Mouse (Mus musculus) hindbrain, embryonic 14.5 days (tissue): Measurements from ENCODE around the gene Pik3cd. TPM values are rescaled to one million over a fixed set of nuclear protein-coding genes. Genes with fewer than 3 reads are reported as not detected.

ENCODE experiments used
- ATAC-seq: fragments of 200-750 bp; cut with Nextera tagmentation; 2 replicates; pipeline ENCODE4 v1.8.0; 2017; ENCODE audit warnings: moderate number of reproducible peaks, mild to moderate bottlenecking, moderate TSS enrichment, moderate library complexity; ENCODE audit not compliant: low FRiP score
- DNase-seq: peaks from one replicate; pipeline ENCODE4 v3.0.0-alpha.2; 2015; ENCODE audit warnings: low spot score
- H3K27ac ChIP-seq: fragments of 300-500 bp; sonication (generic); 2 replicates; pipeline ENCODE4 v1.5.1; 2014; ENCODE audit warnings: mild to moderate bottlenecking, moderate library complexity
- H3K27me3 ChIP-seq: fragments of 300-500 bp; sonication (generic); 2 replicates; pipeline ENCODE4 v1.6.1; 2014; ENCODE audit warnings: mild to moderate bottlenecking, low read length, mixed read lengths; ENCODE audit not compliant: control insufficient read depth, insufficient read depth
- H3K36me3 ChIP-seq: fragments of 300-500 bp; sonication (generic); replicated peaks from 2 replicates; pipeline ENCODE4 v1.6.1; 2014; ENCODE audit not compliant: control insufficient read depth, insufficient read depth
- H3K4me1 ChIP-seq: fragments of 300-500 bp; sonication (generic); replicated peaks from 2 replicates; pipeline ENCODE4 v1.6.1; 2014; ENCODE audit warnings: antibody characterized with exemption, low read length, mixed read lengths; ENCODE audit not compliant: control insufficient read depth, insufficient read depth
- H3K4me2 ChIP-seq: fragments of 300-500 bp; sonication (generic); replicated peaks from 2 replicates; pipeline ENCODE4 v1.6.1; 2014; ENCODE audit warnings: mild to moderate bottlenecking, moderate library complexity
- H3K4me3 ChIP-seq: fragments of 300-500 bp; sonication (generic); replicated peaks from 2 replicates; pipeline ENCODE4 v1.5.1; 2014; ENCODE audit warnings: mild to moderate bottlenecking, low read length
- H3K9ac ChIP-seq: fragments of 300-500 bp; sonication (generic); 2 replicates; pipeline ENCODE4 v1.6.1; 2014
- H3K9me3 ChIP-seq: fragments of 300-500 bp; sonication (generic); 2 replicates; pipeline ENCODE4 v1.6.1; 2016; ENCODE audit warnings: low read length; ENCODE audit not compliant: control insufficient read depth
- WGBS: fragments of 180-500 bp; shearing (Covaris S2); extraction: QIAGEN DNeasy Blood & Tissue Kit; methylation state at CpG from one replicate; pipeline ENCODE4 v1.1.7; 2014; 5-methylcytosine and 5-hydroxymethylcytosine counted together
- polyA plus RNA-seq: library from polyadenylated mRNA; unstranded; fragments of >200 nt; fragmentation: Nextera tagmentation; extraction: Ambion mirVana; gene quantifications from 2 replicates; pipeline ENCODE4 v1.2.1, GENCODE M21; 2014

The Pik3cd gene
- polyA plus RNA-seq, 1 experiment from 2014 or later, result 16.5 TPM

- no peaks in the 10 kb centered on the region for H3K27me3 ChIP-seq
- ATAC-seq (no peak), DNase-seq (no peak)
- no peak overlapping the region for H3K4me2 ChIP-seq
- H3K4me3 ChIP-seq, result no peak overlapping the region
- H3K27ac ChIP-seq, result peak overlapping the region; percentile 43; the same call in 1 of the 2 replicates
- H3K36me3 ChIP-seq, result 0 out of 2 replicates have a peak, but pooled peaks cover 1% of the 10 kb centered on the region
- WGBS, result 54% methylated on average over 8 of the region's 8 CpGs
- H3K4me1 ChIP-seq, result peaks cover 36% of the 10 kb centered on the region
- H3K9ac ChIP-seq, result no peak overlapping the region
- peaks cover 4% of the 10 kb centered on the region for H3K9me3 ChIP-seq
Observed at GRCm38 (mm10) chr4:149609256-149610025, 92.9 kb downstream of the Pik3cd start.

DNA sequence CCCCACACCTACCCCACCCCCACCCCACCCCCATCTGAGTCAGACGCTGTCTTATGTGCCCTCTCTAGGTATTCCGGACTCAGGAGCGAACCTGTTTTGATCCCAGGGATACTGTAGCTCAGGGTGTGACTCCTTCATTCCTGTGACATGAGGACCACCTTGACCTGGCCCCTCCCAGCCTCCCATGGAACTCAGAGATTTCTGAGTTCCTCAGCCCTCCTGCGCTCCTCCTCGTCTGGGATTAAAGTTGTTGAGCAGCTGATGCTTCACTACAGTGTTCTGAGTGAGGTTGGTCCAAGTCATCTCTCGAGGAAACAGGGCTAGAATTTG, 94.1 kb downstream of the Pik3cd start:
- Histone ChIP-seq H3K9me3 (peaks cover under 1% of the 10 kb centered on the region; the same call in 1 of the 2 replicates), H3K4me3 (no peak overlapping the region), H3K27me3 (no peaks in the 10 kb centered on the region), H3K4me2 (no peak overlapping the region), H3K4me1 (peaks cover 36% of the 10 kb centered on the region), H3K27ac (no peak overlapping the region), H3K36me3 (no peaks in the 10 kb centered on the region), H3K9ac (no peak overlapping the region)
- ATAC-seq (no peak), DNase-seq (no peak)
- WGBS, result 89% methylated on average over 6 of the region's 6 CpGs

DNA sequence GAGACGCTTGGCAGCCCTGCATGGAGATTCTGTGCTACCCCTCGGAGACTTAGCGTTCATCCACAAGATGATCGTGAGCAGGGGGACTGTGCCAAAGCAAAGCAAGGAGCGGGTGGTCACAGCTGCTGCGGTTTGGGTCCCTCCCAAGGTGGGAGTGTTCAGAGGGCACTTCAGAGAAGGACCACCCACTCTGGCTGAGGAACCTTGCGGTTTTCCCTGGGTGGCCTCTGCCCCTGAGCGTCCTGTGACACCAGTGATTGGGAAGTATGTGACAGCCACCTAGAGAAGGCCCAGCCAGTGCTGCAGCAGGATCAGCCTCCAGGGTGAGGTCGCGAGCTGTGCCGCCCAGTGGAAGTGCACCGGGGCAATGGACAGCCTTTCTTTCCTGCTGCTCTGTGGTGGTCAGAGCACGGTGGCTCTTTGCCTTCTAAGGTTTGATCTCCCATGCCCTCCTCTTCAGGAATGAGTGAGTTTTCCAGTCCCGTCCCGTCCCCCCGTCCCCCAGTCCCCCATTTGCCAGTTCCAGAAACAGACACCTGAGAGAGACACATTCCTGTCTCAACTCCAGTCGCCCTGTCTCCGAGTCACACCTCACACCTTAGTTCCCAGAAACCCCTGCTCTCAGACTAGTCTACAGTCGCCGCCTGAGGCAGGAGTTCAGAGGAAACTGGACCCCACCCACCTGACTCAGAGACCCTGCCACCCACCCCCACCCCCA, 94.6 kb downstream of the Pik3cd start:
- Histone ChIP-seq H3K4me3 (no peak overlapping the region), H3K9me3 (no peaks in the 10 kb centered on the region), H3K9ac (0 out of 2 replicates have a peak overlapping the region, but pooled peaks have one; percentile 2), H3K27ac (no peak overlapping the region), H3K4me1 (peaks cover 36% of the 10 kb centered on the region), H3K4me2 (no peak overlapping the region), H3K36me3 (no peaks in the 10 kb centered on the region), H3K27me3 (no peaks in the 10 kb centered on the region)
- DNase-seq, result no peak
- 0 out of 2 replicates have a peak, but pooled peaks have one; percentile 11 for ATAC-seq
- WGBS, result 62% methylated on average over 20 of the region's 20 CpGs

DNA sequence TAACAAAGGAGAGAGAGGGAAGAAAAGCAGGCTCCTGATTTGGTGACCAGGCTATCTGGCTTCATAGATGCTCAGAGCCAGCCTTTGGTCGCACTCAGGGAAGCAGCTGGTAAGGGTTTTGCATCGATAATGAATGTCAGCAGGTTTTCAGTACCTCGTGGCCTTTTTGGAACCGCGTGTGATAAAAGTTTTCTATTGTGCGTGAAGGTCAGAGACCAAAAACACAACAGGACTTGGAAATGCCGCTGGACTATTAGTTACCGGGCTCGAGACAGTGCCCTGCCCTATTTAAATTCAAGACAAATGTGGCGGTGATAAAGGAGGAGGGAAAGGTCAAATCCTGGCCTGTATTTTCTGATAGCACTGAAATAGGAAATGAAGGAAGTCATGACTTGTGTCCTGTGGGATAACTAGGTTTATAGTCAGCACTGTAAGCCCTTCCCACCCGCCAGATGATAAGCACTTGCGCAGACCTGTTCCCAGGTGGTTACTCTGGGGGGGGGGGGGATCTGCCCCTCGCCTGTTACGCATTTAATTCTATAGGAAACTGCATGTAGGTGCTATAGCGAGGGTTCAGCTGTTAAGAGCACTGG, 95.5 kb downstream of the Pik3cd start:
- Histone ChIP-seq H3K4me3 (no peak overlapping the region), H3K4me1 (peaks cover 39% of the 10 kb centered on the region), H3K27me3 (no peaks in the 10 kb centered on the region), H3K9me3 (no peaks in the 10 kb centered on the region), H3K27ac (no peak overlapping the region), H3K4me2 (no peak overlapping the region), H3K36me3 (no peaks in the 10 kb centered on the region), H3K9ac (peak overlapping the region; percentile 14; the same call in 1 of the 2 replicates)
- 30% methylated on average over 15 of the region's 15 CpGs for WGBS
- ATAC-seq (no peak), DNase-seq (no peak)

- Histone ChIP-seq H3K36me3 (no peaks in the 10 kb centered on the region), H3K9me3 (no peaks in the 10 kb centered on the region), H3K4me3 (no peak overlapping the region), H3K27ac (peak overlapping the region; percentile 49; the same call in 1 of the 2 replicates), H3K27me3 (no peaks in the 10 kb centered on the region), H3K9ac (0 out of 2 replicates have a peak overlapping the region, but pooled peaks have one; percentile 14), H3K4me1 (peaks cover 39% of the 10 kb centered on the region), H3K4me2 (0 out of 2 replicates have a peak overlapping the region, but pooled peaks have one; percentile 9)
- WGBS, result 48% methylated on average over 18 of the region's 18 CpGs
- ATAC-seq, result 0 out of 2 replicates have a peak, but pooled peaks have one; percentile 55
- peak; percentile 50 for DNase-seq
Observed at GRCm38 (mm10) chr4:149606056-149606455, 96.3 kb downstream of the Pik3cd start.

GRCm38 (mm10) chr4:149604518-149604917, 97.9 kb downstream of the Pik3cd start:
- no peak overlapping the region for H3K27ac ChIP-seq
- H3K4me3 ChIP-seq, result no peak overlapping the region
- WGBS, result 80% methylated on average over 3 of the region's 3 CpGs
- no peak overlapping the region for H3K9ac ChIP-seq
- H3K9me3 ChIP-seq, result no peaks in the 10 kb centered on the region
- no peaks in the 10 kb centered on the region for H3K27me3 ChIP-seq
- no peaks in the 10 kb centered on the region for H3K36me3 ChIP-seq
- ATAC-seq, result no peak
- DNase-seq, result no peak
- H3K4me2 ChIP-seq, result no peak overlapping the region
- peaks cover 37% of the 10 kb centered on the region for H3K4me1 ChIP-seq

DNA sequence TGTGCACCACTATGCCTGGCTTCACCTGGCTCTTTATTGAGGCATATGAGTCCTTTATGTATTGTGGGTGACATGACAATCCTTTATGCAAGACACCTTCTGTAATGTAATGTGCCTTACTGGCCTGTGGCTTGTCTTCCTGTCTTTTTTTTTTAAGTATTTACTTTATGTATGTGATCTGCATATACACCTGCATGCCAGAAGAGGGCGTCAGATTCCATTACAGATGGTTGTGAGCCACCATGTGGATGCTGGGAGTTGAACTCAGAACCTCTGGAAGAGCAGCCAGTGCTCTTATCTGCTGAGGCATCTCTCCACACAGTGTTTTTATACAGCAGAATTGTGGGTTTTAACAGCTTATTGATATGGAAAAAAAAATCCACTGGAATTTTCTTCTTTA, 98.5 kb downstream of the Pik3cd start:
- Histone ChIP-seq H3K9ac (no peak overlapping the region), H3K4me1 (peaks cover 30% of the 10 kb centered on the region), H3K27ac (no peak overlapping the region), H3K36me3 (no peaks in the 10 kb centered on the region), H3K4me2 (no peak overlapping the region), H3K9me3 (no peaks in the 10 kb centered on the region), H3K4me3 (no peak overlapping the region), H3K27me3 (no peaks in the 10 kb centered on the region)
- no peak for DNase-seq
- no peak for ATAC-seq
- 68% methylated on average over 1 of the region's 1 CpGs for WGBS

DNA sequence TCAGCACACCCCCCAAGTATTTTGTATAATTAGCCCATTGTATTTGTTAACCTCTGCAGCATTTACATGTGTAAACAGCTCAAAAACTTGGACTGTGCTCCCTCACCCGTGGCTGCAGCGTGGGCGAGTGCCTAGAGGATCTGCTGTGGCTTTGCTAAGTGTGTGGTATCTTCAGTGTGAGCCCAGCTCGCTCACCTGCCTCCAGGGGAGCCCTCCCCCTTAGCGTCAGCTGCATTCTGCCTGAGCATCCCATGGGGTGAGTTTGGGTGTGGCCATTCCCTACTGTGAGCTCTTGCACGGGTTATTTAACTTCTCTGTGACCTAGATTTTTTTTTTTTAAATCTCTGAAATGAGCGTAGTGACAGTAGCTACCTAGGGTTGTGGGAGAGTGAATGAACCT, 100.1 kb downstream of the Pik3cd start:
- ATAC-seq, result no peak

GRCm38 (mm10) chr4:149601484-149601883, 100.9 kb downstream of the Pik3cd start:
- no peak overlapping the region for H3K9ac ChIP-seq
- no peaks in the 10 kb centered on the region for H3K36me3 ChIP-seq
- no peak overlapping the region for H3K27ac ChIP-seq
- H3K9me3 ChIP-seq, result no peaks in the 10 kb centered on the region
- H3K4me1 ChIP-seq, result peaks cover 17% of the 10 kb centered on the region; the same call in 1 of the 2 replicates
- DNase-seq (no peak), ATAC-seq (no peak)
- WGBS, result 33% methylated on average over 4 of the region's 4 CpGs
- no peak overlapping the region for H3K4me2 ChIP-seq
- no peaks in the 10 kb centered on the region for H3K27me3 ChIP-seq
- H3K4me3 ChIP-seq, result no peak overlapping the region

More for the DNA sequence above, 100.1 kb downstream of the Pik3cd start:
- Histone ChIP-seq H3K4me2 (no peak overlapping the region), H3K27ac (no peak overlapping the region), H3K4me1 (peaks cover 24% of the 10 kb centered on the region), H3K36me3 (no peaks in the 10 kb centered on the region), H3K9me3 (no peaks in the 10 kb centered on the region), H3K27me3 (no peaks in the 10 kb centered on the region), H3K9ac (no peak overlapping the region), H3K4me3 (no peak overlapping the region)
- DNase-seq, result no peak
- 41% methylated on average over 7 of the region's 7 CpGs for WGBS
